Mouse (Mus musculus) layer of hippocampus, adult 9-10 months (tissue): ENCODE results near the gene Gtf3c1.

Experiments used
- DNase-seq: peaks from one replicate; pipeline ENCODE4 v3.0.0; 2022; ENCODE audit warnings: low spot score

The Gtf3c1 gene

GRCm38 (mm10) chr7:125620077-125620476, 87.5 kb downstream of the Gtf3c1 start:
- no peak for DNase-seq

GRCm38 (mm10) chr7:125618016-125618415, 89.6 kb downstream of the Gtf3c1 start:
- DNase-seq = no peak

GRCm38 (mm10) chr7:125615453-125615852, 92.1 kb downstream of the Gtf3c1 start:
- DNase-seq = no peak

GRCm38 (mm10) chr7:125613579-125613978, 94.0 kb downstream of the Gtf3c1 start:
- DNase-seq = no peak

GRCm38 (mm10) chr7:125608183-125608688, 99.3 kb downstream of the Gtf3c1 start:
- DNase-seq = no peak

GRCm38 (mm10) chr7:125607384-125608182, 100.0 kb downstream of the Gtf3c1 start:
- no peak for DNase-seq

- DNase-seq = no peak
These were observed 101.1 kb downstream of the Gtf3c1 start for GRCm38 (mm10) chr7:125606265-125607164.

- no peak for DNase-seq
These were observed 101.8 kb downstream of the Gtf3c1 start for GRCm38 (mm10) chr7:125605725-125606139.

GRCm38 (mm10) chr7:125604362-125605319, 102.9 kb downstream of the Gtf3c1 start:
- DNase-seq = no peak

- DNase-seq = no peak
These were observed 104.4 kb downstream of the Gtf3c1 start, which contains the start of gene Il21r for GRCm38 (mm10) chr7:125603185-125603631. TSS of gene Il21r (plus strand) at chr7:125603429.

GRCm38 (mm10) chr7:125601821-125602448, 105.6 kb downstream of the Gtf3c1 start:
- no peak for DNase-seq

GRCm38 (mm10) chr7:125601280-125601670, 106.3 kb downstream of the Gtf3c1 start:
- no peak for DNase-seq

GRCm38 (mm10) chr7:125600612-125601279, 106.8 kb downstream of the Gtf3c1 start:
- DNase-seq = no peak

- no peak for DNase-seq
These were observed 107.4 kb downstream of the Gtf3c1 start for GRCm38 (mm10) chr7:125600136-125600535.

- no peak for DNase-seq
These were observed 108.1 kb downstream of the Gtf3c1 start for GRCm38 (mm10) chr7:125599373-125599973.

- no peak for DNase-seq
These were observed 109.8 kb downstream of the Gtf3c1 start for GRCm38 (mm10) chr7:125597516-125598347.

GRCm38 (mm10) chr7:125597083-125597482, 110.5 kb downstream of the Gtf3c1 start:
- no peak for DNase-seq

- no peak for DNase-seq
These were observed 111.2 kb downstream of the Gtf3c1 start for GRCm38 (mm10) chr7:125596406-125596805.

GRCm38 (mm10) chr7:125593831-125594230, 113.7 kb downstream of the Gtf3c1 start:
- DNase-seq = no peak
